Mouse (Mus musculus) MEL (cell line): ENCODE results near the gene Larp1b. TPM values are rescaled to one million over a fixed set of nuclear protein-coding genes. Genes with fewer than 3 reads are reported as not detected.

Source experiments
- DNase-seq: peaks from one replicate; pipeline ENCODE4 v3.0.0; 2011; ENCODE audit warnings: low read depth, low spot score
- H3K27ac ChIP-seq: 2 replicates; pipeline ENCODE4 v1.5.1; 2012; ENCODE audit warnings: low read depth, mild to moderate bottlenecking, control low read depth, low read length, moderate library complexity; ENCODE audit not compliant: control insufficient read depth
- H3K27me3 ChIP-seq, 2 experiments: fragments of 150-350 bp in 1 of 2; sonication (generic) in 1 of 2; 2 replicates each; pipeline ENCODE4 v1.6.1; 2012; ENCODE audit warnings: low read length in 2 of 2, mild to moderate bottlenecking in 2 of 2, improper control_type of control experiment in 1 of 2, moderate library complexity in 1 of 2; ENCODE audit not compliant: insufficient read depth in 2 of 2, control insufficient read depth in 1 of 2
- H3K36me3 ChIP-seq, 2 experiments: 2 replicates each; pipeline ENCODE4 v1.6.1; 2012 to 2014; ENCODE audit warnings: low read length in 2 of 2, improper control_type of control experiment in 1 of 2, inconsistent platforms in 1 of 2, mild to moderate bottlenecking in 1 of 2; ENCODE audit not compliant: insufficient read depth in 2 of 2, control insufficient read depth in 1 of 2
- H3K4me1 ChIP-seq, 2 experiments: fragments of 150-350 bp in 1 of 2; sonication (generic) in 1 of 2; 2 replicates each; pipeline ENCODE4 v1.6.1; 2012; ENCODE audit warnings: low read length in 2 of 2, improper control_type of control experiment in 1 of 2, mild to moderate bottlenecking in 1 of 2; ENCODE audit not compliant: insufficient read depth in 2 of 2, control insufficient read depth in 1 of 2
- H3K4me3 ChIP-seq, 2 experiments: fragments of 150-350 bp in 1 of 2; sonication (generic) in 1 of 2; 2 replicates each; pipeline ENCODE4 v1.5.1; 2012; ENCODE audit warnings: low read depth in 2 of 2, low read length in 2 of 2, mild to moderate bottlenecking in 2 of 2, moderate library complexity in 2 of 2, control low read depth in 1 of 2, improper control_type of control experiment in 1 of 2; ENCODE audit not compliant: control insufficient read depth in 1 of 2, insufficient read depth in 1 of 2
- H3K79me2 ChIP-seq: 2 replicates; pipeline ENCODE4 v1.6.1; 2012; ENCODE audit warnings: mild to moderate bottlenecking, low read length, moderate library complexity; ENCODE audit not compliant: control insufficient read depth, poor library complexity, insufficient read depth
- H3K9ac ChIP-seq: 2 replicates; pipeline ENCODE4 v1.6.1; 2012; ENCODE audit warnings: low read depth, mild to moderate bottlenecking, control low read depth, low read length, moderate library complexity; ENCODE audit not compliant: control insufficient read depth, poor library complexity, severe bottlenecking
- H3K9me3 ChIP-seq: fragments of 150-350 bp; sonication (generic); replicated peaks from 2 replicates; pipeline ENCODE4 v1.6.1; 2012; ENCODE audit warnings: mild to moderate bottlenecking, low read length, improper control_type of control experiment, moderate library complexity; ENCODE audit not compliant: insufficient read depth
- BHLHE40 ChIP-seq: IDR thresholded peaks from 2 replicates; pipeline ENCODE4 v1.6.1; 2012; ENCODE audit warnings: low read depth, mild to moderate bottlenecking, inconsistent platforms, low read length, improper control_type of control experiment, borderline replicate concordance
- ELF1 ChIP-seq: IDR thresholded peaks from 2 replicates; pipeline ENCODE4 v1.6.1; 2014; ENCODE audit warnings: low read depth, mild to moderate bottlenecking, inconsistent platforms, low read length, improper control_type of control experiment, moderate library complexity
- GABPA ChIP-seq: IDR thresholded peaks from 2 replicates; pipeline ENCODE4 v1.6.1; 2012; ENCODE audit warnings: low read depth, mild to moderate bottlenecking, inconsistent platforms, low read length, improper control_type of control experiment, moderate library complexity
- HCFC1 ChIP-seq: IDR thresholded peaks from 2 replicates; pipeline ENCODE4 v1.6.1; 2012; ENCODE audit warnings: low read depth, mild to moderate bottlenecking, inconsistent platforms, low read length, improper control_type of control experiment, moderate library complexity
- JUND ChIP-seq: IDR thresholded peaks from 2 replicates; pipeline ENCODE4 v1.6.1; 2011; ENCODE audit warnings: low read depth, mild to moderate bottlenecking, improper control_type of control experiment, low read length
- MAX ChIP-seq: IDR thresholded peaks from 2 replicates; pipeline ENCODE4 v1.6.1; 2011; ENCODE audit warnings: low read length, improper control_type of control experiment
- MEF2A ChIP-seq: IDR thresholded peaks from 2 replicates; pipeline ENCODE4 v1.6.1; 2014; ENCODE audit warnings: low read depth, mild to moderate bottlenecking, inconsistent platforms, low read length, improper control_type of control experiment; ENCODE audit not compliant: poor library complexity, insufficient replicate concordance, severe bottlenecking; ENCODE audit errors: extremely low read depth
- NRF1 ChIP-seq: IDR thresholded peaks from 2 replicates; pipeline ENCODE4 v1.6.1; 2014; ENCODE audit warnings: low read depth, mild to moderate bottlenecking, inconsistent platforms, low read length, improper control_type of control experiment, moderate library complexity; ENCODE audit not compliant: poor library complexity, insufficient read depth, severe bottlenecking
- POLR2AphosphoS5 ChIP-seq: IDR thresholded peaks from 2 replicates; pipeline ENCODE4 v1.6.1; 2012; ENCODE audit warnings: low read depth, borderline replicate concordance, mild to moderate bottlenecking, inconsistent platforms, low read length, moderate library complexity, mixed read lengths
- RAD21 ChIP-seq: IDR thresholded peaks from 2 replicates; pipeline ENCODE4 v1.6.1; 2011; ENCODE audit warnings: mild to moderate bottlenecking, low read depth, low read length, improper control_type of control experiment
- RCOR1 ChIP-seq: IDR thresholded peaks from 2 replicates; pipeline ENCODE4 v1.6.1; 2012; ENCODE audit warnings: low read depth, mild to moderate bottlenecking, inconsistent platforms, low read length, improper control_type of control experiment
- SIN3A ChIP-seq: IDR thresholded peaks from 2 replicates; pipeline ENCODE4 v1.6.1; 2012; ENCODE audit warnings: low read length, improper control_type of control experiment, inconsistent platforms
- TCF12 ChIP-seq: IDR thresholded peaks from 2 replicates; pipeline ENCODE4 v1.6.1; 2014; ENCODE audit warnings: low read depth, mild to moderate bottlenecking, inconsistent platforms, low read length, improper control_type of control experiment, moderate library complexity
- UBTF ChIP-seq: IDR thresholded peaks from 2 replicates; pipeline ENCODE4 v1.6.1; 2012; ENCODE audit warnings: low read depth, mild to moderate bottlenecking, inconsistent platforms, low read length, improper control_type of control experiment, moderate library complexity, borderline replicate concordance; ENCODE audit not compliant: insufficient read depth
- ZC3H11A ChIP-seq: IDR thresholded peaks from 2 replicates; pipeline ENCODE4 v1.6.1; 2012; ENCODE audit warnings: low read depth, mild to moderate bottlenecking, inconsistent platforms, low read length, improper control_type of control experiment
- ZKSCAN1 ChIP-seq: IDR thresholded peaks from 2 replicates; pipeline ENCODE4 v1.6.1; 2012; ENCODE audit warnings: low read depth, mild to moderate bottlenecking, inconsistent platforms, low read length, improper control_type of control experiment, moderate library complexity
- ZMIZ1 ChIP-seq: IDR thresholded peaks from 2 replicates; pipeline ENCODE4 v1.6.1; 2012; ENCODE audit warnings: low read depth, mild to moderate bottlenecking, inconsistent platforms, low read length, improper control_type of control experiment, moderate library complexity
- ZNF384 ChIP-seq: IDR thresholded peaks from 2 replicates; pipeline ENCODE4 v1.6.1; 2012; ENCODE audit warnings: low read depth, mild to moderate bottlenecking, inconsistent platforms, low read length, improper control_type of control experiment
- polyA plus RNA-seq, 2 experiments: library from polyadenylated mRNA; stranded (reverse) in 1 of 2; unstranded in 1 of 2; fragments of >175 nt in 1 of 2; fragments of >200 nt in 1 of 2; gene quantifications; 2 replicates each; pipeline versions ENCODE4 v1.2.1 to v1.2.4; 2012; ENCODE audit warnings: low replicate concordance in 2 of 2, low read depth in 1 of 2; ENCODE audit not compliant: insufficient read length in 2 of 2, insufficient read depth in 1 of 2, missing spikeins in 1 of 2
- total RNA-seq: library from RNA; depleted of rRNA; stranded (reverse); fragments of 300-350 nt; gene quantifications from 2 replicates; pipeline ENCODE4 v1.2.3, GENCODE M21; 2012

The Larp1b gene
- total and polyA plus RNA-seq, 3 experiments, result 30.4 to 33.3 TPM; not detected in 1

GRCm38 (mm10) chr3:40938592-40938991, 11.0 kb upstream of the Larp1b start:
- no peaks in the 10 kb centered on the region for H3K79me2 ChIP-seq
- no peak for DNase-seq

GRCm38 (mm10) chr3:40939019-40939418, 10.6 kb upstream of the Larp1b start:
- H3K4me3 ChIP-seq, result no peak overlapping the region
- no peak for DNase-seq
- no peak overlapping the region for H3K27ac ChIP-seq
- no peaks in the 10 kb centered on the region for H3K9me3 ChIP-seq
- H3K4me1 ChIP-seq, result peaks cover 3 to 5% of the 10 kb centered on the region in 2 experiments; a peak in 3 of 4 replicates
- TF ChIP-seq ELF1, result no peak
- no peak for TF ChIP-seq BHLHE40
- TF ChIP-seq MEF2A, result no peak
- no peak for TF ChIP-seq GABPA
- H3K9ac ChIP-seq, result no peak overlapping the region
- no peaks in the 10 kb centered on the region for H3K27me3 ChIP-seq
- H3K36me3 ChIP-seq, result peaks cover 0 to 7% of the 10 kb centered on the region in 2 experiments; a peak in 3 of 4 replicates
- no peaks in the 10 kb centered on the region for H3K79me2 ChIP-seq

More at GRCm38 (mm10) chr3:40938592-40938991, 11.0 kb upstream of the Larp1b start:
- Histone ChIP-seq H3K4me1 (peaks cover 3 to 5% of the 10 kb centered on the region in 2 experiments; a peak in 3 of 4 replicates), H3K27me3 (no peaks in the 10 kb centered on the region), H3K36me3 (peaks cover 0 to 7% of the 10 kb centered on the region in 2 experiments; a peak in 3 of 4 replicates), H3K4me3 (no peak overlapping the region), H3K27ac (peak overlapping the region; percentile 17; the same call in 1 of the 2 replicates)
- TF ChIP-seq TCF12 (no peak), MAX (no peak), ZMIZ1 (no peak), HCFC1 (no peak)
- TF ChIP-seq, all 39 proteins: peak for 0
- H3K9me3 ChIP-seq, result no peaks in the 10 kb centered on the region
- no peak overlapping the region for H3K9ac ChIP-seq

- TF ChIP-seq UBTF, result 0 out of 2 replicates have a peak, but pooled peaks have one; percentile 82
- TF ChIP-seq ZC3H11A, result no peak
- TF ChIP-seq POLR2AphosphoS5, result no peak
- TF ChIP-seq RAD21, result no peak
- no peak for TF ChIP-seq BHLHE40
- no peak for TF ChIP-seq RCOR1
- peak; percentile 44; the same call in 1 of the 2 replicates for TF ChIP-seq NRF1
- TF ChIP-seq JUND, result no peak
- TF ChIP-seq MEF2A, result no peak
- no peak for TF ChIP-seq ZKSCAN1
- TF ChIP-seq SIN3A, result no peak
- TF ChIP-seq ZNF384, result no peak
- TF ChIP-seq, all 39 proteins: peak for 2
These were observed 424 bp downstream of the Larp1b start for GRCm38 (mm10) chr3:40949903-40950600.

More at GRCm38 (mm10) chr3:40949903-40950600, 424 bp downstream of the Larp1b start:
- H3K9ac ChIP-seq, result peak overlapping the region; percentile 58
- H3K27me3 ChIP-seq, result no peaks in the 10 kb centered on the region
- peaks cover 11 to 21% of the 10 kb centered on the region in 2 experiments for H3K4me1 ChIP-seq
- H3K4me3 ChIP-seq, result peak overlapping the region; percentile 73 to 89
- peaks cover 0 to 31% of the 10 kb centered on the region in 2 experiments; a peak in 2 of 4 replicates for H3K36me3 ChIP-seq
- H3K79me2 ChIP-seq, result peaks cover 22% of the 10 kb centered on the region
- H3K27ac ChIP-seq, result peak overlapping the region; percentile 64
- no peak for DNase-seq
- no peaks in the 10 kb centered on the region for H3K9me3 ChIP-seq
